Mouse (Mus musculus) liver, postnatal 0 days (tissue): Measurements from ENCODE around the gene Tmem44. TPM values are rescaled to one million over a fixed set of nuclear protein-coding genes. Genes with fewer than 3 reads are reported as not detected.

Experiments used
- ATAC-seq: fragments of 200-750 bp; cut with Nextera tagmentation; 2 replicates; pipeline ENCODE4 v1.8.0; 2017; ENCODE audit warnings: mild to moderate bottlenecking, moderate library complexity
- DNase-seq: peaks from one replicate; pipeline ENCODE4 v3.0.0-alpha.2; 2016
- H3K27ac ChIP-seq: fragments of 300-500 bp; sonication (generic); 2 replicates; pipeline ENCODE4 v1.5.1; 2014; ENCODE audit warnings: antibody characterized with exemption, moderate library complexity, mild to moderate bottlenecking, low read depth
- H3K27me3 ChIP-seq: fragments of 300-500 bp; sonication (generic); 2 replicates; pipeline ENCODE4 v1.6.1; 2014; ENCODE audit warnings: low read length, control low read depth, mixed read lengths; ENCODE audit not compliant: insufficient read depth
- H3K36me3 ChIP-seq: fragments of 300-500 bp; sonication (generic); replicated peaks from 2 replicates; pipeline ENCODE4 v1.6.1; 2014; ENCODE audit warnings: mild to moderate bottlenecking, control low read depth, low read length, moderate library complexity, mixed read lengths; ENCODE audit not compliant: insufficient read depth
- H3K4me1 ChIP-seq: fragments of 300-500 bp; sonication (generic); 2 replicates; pipeline ENCODE4 v1.6.1; 2014; ENCODE audit warnings: antibody characterized with exemption, mild to moderate bottlenecking, control low read depth; ENCODE audit not compliant: insufficient read depth
- H3K4me2 ChIP-seq: fragments of 300-500 bp; sonication (generic); 2 replicates; pipeline ENCODE4 v1.6.1; 2014; ENCODE audit warnings: low read depth, mild to moderate bottlenecking, low read length, moderate library complexity, mixed read lengths
- H3K4me3 ChIP-seq: fragments of 300-500 bp; sonication (generic); 2 replicates; pipeline ENCODE4 v1.5.1; 2014; ENCODE audit warnings: low read depth, low read length
- H3K9ac ChIP-seq: fragments of 300-500 bp; sonication (generic); replicated peaks from 2 replicates; pipeline ENCODE4 v1.6.1; 2014; ENCODE audit warnings: mild to moderate bottlenecking, moderate library complexity
- H3K9me3 ChIP-seq: fragments of 300-500 bp; sonication (generic); 2 replicates; pipeline ENCODE4 v1.6.1; 2016; ENCODE audit warnings: mild to moderate bottlenecking, control low read depth, low read length, mixed read lengths
- CTCF ChIP-seq: sonication (generic); IDR thresholded peaks from 2 replicates; pipeline ENCODE4 v1.5.1; 2016; ENCODE audit warnings: antibody characterized with exemption, low read depth
- EP300 ChIP-seq: IDR thresholded peaks from 2 replicates; pipeline ENCODE4 v1.6.1; 2016; ENCODE audit warnings: antibody characterized with exemption, low read depth, mild to moderate bottlenecking
- WGBS: fragments of 180-500 bp; shearing (Covaris S2); extraction: QIAGEN DNeasy Blood & Tissue Kit; methylation state at CpG from one replicate; pipeline ENCODE4 v1.1.7; 2014; ENCODE audit not compliant: insufficient replicate concordance; 5-methylcytosine and 5-hydroxymethylcytosine counted together
- polyA plus RNA-seq: library from polyadenylated mRNA; unstranded; fragments of >200 nt; fragmentation: Nextera tagmentation; extraction: Ambion mirVana; gene quantifications from 2 replicates; pipeline ENCODE4 v1.2.1, GENCODE M21; 2015

Tmem44 gene
- 0.73 and 0.89 TPM in 2 replicates for polyA plus RNA-seq

DNA sequence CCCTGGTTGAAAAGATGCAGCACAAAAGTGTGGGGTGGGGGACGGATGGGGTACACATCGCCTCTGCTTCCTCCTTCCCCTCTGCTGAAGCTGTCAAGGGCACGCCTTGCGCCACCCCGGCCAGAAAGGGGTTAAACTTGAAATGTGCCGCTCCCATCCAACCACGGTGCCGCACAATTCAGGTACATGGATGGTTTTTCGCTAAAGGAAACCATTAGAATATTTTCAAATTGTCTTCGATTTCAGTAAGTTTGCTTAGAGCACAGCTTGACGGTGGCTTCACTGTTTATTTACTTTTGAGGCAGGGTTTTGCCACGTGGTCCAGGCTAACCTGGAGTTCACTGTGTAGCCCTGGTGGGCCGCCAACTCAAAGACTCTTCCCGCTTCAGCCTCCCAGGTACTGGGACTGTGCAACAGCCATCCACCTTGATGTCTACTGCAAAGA is at the start of gene Tmem44:
Gene Tmem44 (minus strand): TSS at position 95 of the 445 bp plus-strand sequence.
- Histone ChIP-seq H3K4me2 (peak within 1 kb of the TSS; percentile 97), H3K36me3 (no peaks in the 10 kb centered on the region), H3K4me3 (peak within 1 kb of the TSS; percentile 65), H3K27me3 (peaks cover 16% of the 10 kb centered on the region; the same call in 1 of the 2 replicates), H3K9ac (peak within 1 kb of the TSS; percentile 72), H3K4me1 (peaks cover 12% of the 10 kb centered on the region), H3K9me3 (peaks cover 3% of the 10 kb centered on the region), H3K27ac (no peak within 1 kb of the TSS)
- ATAC-seq (peak; percentile 64), DNase-seq (no peak)
- WGBS, result 9% methylated on average over 12 of the region's 14 CpGs
- no peak for TF ChIP-seq CTCF
- TF ChIP-seq EP300, result no peak

GRCm38 (mm10) chr16:30599491-30600268 is 49.0 kb upstream of the Tmem44 start, which contains the start of gene Fam43a:
Gene Fam43a, plus strand, starts transcription at chr16:30599723.
- peak within 1 kb of the TSS; percentile 81 for H3K9ac ChIP-seq
- DNase-seq, result peak; percentile 90
- no peaks in the 10 kb centered on the region for H3K9me3 ChIP-seq
- H3K27ac ChIP-seq, result peak within 1 kb of the TSS; percentile 85
- under 1% methylated on average over 62 of the region's 63 CpGs for WGBS
- peaks cover 11% of the 10 kb centered on the region; the same call in 1 of the 2 replicates for H3K27me3 ChIP-seq
- peaks cover 41% of the 10 kb centered on the region for H3K4me1 ChIP-seq
- H3K4me3 ChIP-seq, result peak within 1 kb of the TSS; percentile 78
- peak; percentile 81 for ATAC-seq
- H3K36me3 ChIP-seq, result no peaks in the 10 kb centered on the region
- TF ChIP-seq EP300 (0 out of 2 replicates have a peak, but pooled peaks have one; percentile 16), CTCF (peak; percentile 64)
- peak within 1 kb of the TSS; percentile 86 for H3K4me2 ChIP-seq

DNA sequence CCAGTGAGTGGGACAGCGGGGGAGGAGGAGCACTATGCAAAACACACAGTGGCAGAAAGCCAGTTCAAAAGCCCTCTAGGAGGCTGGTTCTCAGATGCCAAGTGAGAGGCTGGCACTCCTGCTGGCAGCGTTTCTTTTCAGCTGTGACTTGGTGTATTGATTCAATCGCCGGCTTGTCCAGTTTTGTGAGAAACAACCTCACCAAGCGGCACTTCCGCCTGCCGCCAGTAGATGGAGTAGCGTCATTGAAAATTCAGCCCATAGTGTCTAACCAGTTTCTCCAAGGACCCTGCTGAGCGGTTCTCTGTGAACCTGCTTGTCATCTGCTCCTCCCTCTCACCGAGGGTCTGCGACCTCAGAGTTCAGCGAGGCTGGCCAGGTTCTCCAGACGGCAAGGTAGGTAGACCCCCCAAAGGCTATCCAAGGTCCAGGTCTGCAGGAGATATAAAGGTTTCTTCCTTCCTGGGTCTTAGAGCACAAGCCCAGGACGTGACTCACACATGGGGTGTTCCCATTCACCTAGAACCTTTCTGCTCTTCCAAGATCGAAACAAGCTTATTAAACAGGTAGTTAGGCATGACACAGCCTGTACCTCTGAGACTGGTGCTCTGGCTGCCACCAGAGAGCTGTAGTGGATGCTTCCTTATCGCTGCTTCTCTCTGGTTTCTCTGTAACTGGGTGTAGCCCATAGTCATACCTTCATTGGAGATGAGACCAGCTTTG is 46.5 kb upstream of the Tmem44 start:
- no peaks in the 10 kb centered on the region for H3K9me3 ChIP-seq
- H3K4me3 ChIP-seq, result 0 out of 2 replicates have a peak overlapping the region, but pooled peaks have one; percentile 15
- no peak overlapping the region for H3K9ac ChIP-seq
- H3K4me2 ChIP-seq, result peak overlapping the region; percentile 53
- H3K27ac ChIP-seq, result peak overlapping the region; percentile 23; the same call in 1 of the 2 replicates
- ATAC-seq (peak; percentile 35; the same call in 1 of the 2 replicates), DNase-seq (peak; percentile 87)
- WGBS, result 9% methylated on average over 16 of the region's 16 CpGs
- H3K27me3 ChIP-seq, result peaks cover 11% of the 10 kb centered on the region; the same call in 1 of the 2 replicates
- H3K36me3 ChIP-seq, result no peaks in the 10 kb centered on the region
- H3K4me1 ChIP-seq, result peaks cover 25% of the 10 kb centered on the region
- peak; percentile 92 for TF ChIP-seq CTCF
- TF ChIP-seq EP300, result no peak

DNA sequence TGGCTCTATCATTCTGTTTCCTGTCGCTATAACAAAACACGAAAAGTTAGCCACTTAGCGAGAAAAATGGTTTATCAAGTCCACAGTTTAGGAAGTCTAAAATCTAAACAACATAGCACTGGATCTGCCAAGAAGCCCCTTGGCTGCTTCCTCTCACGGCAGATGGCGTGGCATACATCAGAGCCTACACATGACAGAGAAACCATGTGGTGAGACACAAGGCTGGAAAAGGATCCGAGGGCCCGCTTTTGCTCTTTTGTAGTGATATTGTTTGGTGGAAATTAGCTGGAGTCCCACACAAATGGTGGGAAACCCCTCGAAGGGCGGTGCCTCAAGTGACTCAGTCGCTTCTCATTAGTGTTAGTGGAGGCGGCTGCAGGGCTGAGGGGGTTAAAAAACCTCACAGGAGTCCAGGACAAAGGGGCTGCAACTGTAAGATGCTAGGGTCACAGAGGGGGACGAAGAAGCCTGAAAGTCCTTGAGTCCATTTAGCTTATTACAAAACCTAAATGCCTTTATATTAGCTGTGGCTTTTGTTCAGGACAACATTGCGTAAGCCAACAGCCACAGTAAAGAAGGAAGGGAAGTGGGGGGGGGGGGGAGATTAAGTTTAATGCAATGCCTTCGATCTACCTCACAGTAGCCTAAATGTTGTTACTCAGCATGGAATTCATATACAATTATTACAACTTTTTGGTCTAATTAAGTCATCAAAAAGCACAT is 45.4 kb upstream of the Tmem44 start:
- no peak for ATAC-seq
- peak overlapping the region; percentile 53; the same call in 1 of the 2 replicates for H3K4me2 ChIP-seq
- peaks cover 7% of the 10 kb centered on the region; the same call in 1 of the 2 replicates for H3K27me3 ChIP-seq
- 51% methylated on average over 14 of the region's 14 CpGs for WGBS
- DNase-seq, result no peak
- no peak overlapping the region for H3K9ac ChIP-seq
- TF ChIP-seq EP300 (no peak), CTCF (no peak)
- no peak overlapping the region for H3K4me3 ChIP-seq
- H3K4me1 ChIP-seq, result peaks cover 13% of the 10 kb centered on the region; the same call in 1 of the 2 replicates
- H3K27ac ChIP-seq, result peak overlapping the region; percentile 34; the same call in 1 of the 2 replicates
- H3K9me3 ChIP-seq, result no peaks in the 10 kb centered on the region
- no peaks in the 10 kb centered on the region for H3K36me3 ChIP-seq

DNA sequence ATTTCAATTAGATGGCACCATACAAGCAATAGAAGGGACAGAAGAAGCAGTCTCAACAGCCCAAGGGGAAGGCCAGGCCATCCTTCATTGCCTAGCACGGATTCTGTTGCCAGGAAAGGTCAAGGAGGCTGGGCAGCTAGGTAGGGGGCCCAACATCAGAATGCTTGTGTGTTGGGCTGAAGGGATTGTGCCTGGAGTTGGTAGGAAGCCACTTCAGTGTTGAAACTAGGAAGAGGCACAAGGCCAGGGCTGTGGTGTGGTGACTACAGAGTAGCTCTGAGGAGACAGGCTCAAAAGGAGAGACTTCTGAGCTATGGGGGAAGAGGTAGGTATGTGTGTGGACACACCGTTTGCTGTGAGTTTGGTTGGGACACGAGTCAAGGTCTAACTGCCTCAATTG is 44.7 kb upstream of the Tmem44 start:
- H3K27me3 ChIP-seq, result peaks cover under 1% of the 10 kb centered on the region; the same call in 1 of the 2 replicates
- H3K27ac ChIP-seq, result peak overlapping the region; percentile 34
- no peak overlapping the region for H3K4me3 ChIP-seq
- ATAC-seq (no peak), DNase-seq (no peak)
- no peak overlapping the region for H3K9ac ChIP-seq
- TF ChIP-seq CTCF (no peak), EP300 (no peak)
- WGBS, result 33% methylated on average over 3 of the region's 3 CpGs
- no peaks in the 10 kb centered on the region for H3K36me3 ChIP-seq
- peaks cover 7% of the 10 kb centered on the region; the same call in 1 of the 2 replicates for H3K4me1 ChIP-seq
- no peaks in the 10 kb centered on the region for H3K9me3 ChIP-seq
- no peak overlapping the region for H3K4me2 ChIP-seq
